24 mouse cellular contexts compared by ENCODE assay signal in genomic region chr6:121238209-121238608, GRCm38 (mm10). TPM values are rescaled to one million over a fixed set of nuclear protein-coding genes. Genes with fewer than 3 reads are reported as not detected.
DNase-seq lines count a peak whose midpoint lies in the region; ATAC-seq and TF ChIP-seq lines count a peak whose summit lies in the region.
"Had no signal": no experiment of that assay in that cellular context is flagged by ENCODE, and none has a peak within 500 bp of the region (broad histone marks: within the 10 kb centered on the region; RNA-seq: fewer than 3 reads in every experiment).

No protein-coding gene starts in this region.

- H3K36me3 ChIP-seq in stomach, postnatal 0 days (ENCODE audit: control insufficient read depth, insufficient read depth, low read length) = no peaks in the 10 kb centered on the region
- H3K36me3 ChIP-seq: embryonic facial prominence, embryonic 10.5 days; embryonic facial prominence, embryonic 12.5 days; forebrain, embryonic 15.5 days; G1E had no signal

- TF ChIP-seq CTCF in stomach, postnatal 0 days (IDR thresholded peaks at IDR 0.05; ENCODE audit: low read depth) = no peak

- H3K4me3 ChIP-seq in stomach, postnatal 0 days (ENCODE audit: low read depth, low read length) = no peak overlapping the region
- H3K4me3 ChIP-seq: embryonic facial prominence, embryonic 10.5 days; embryonic facial prominence, embryonic 12.5 days; forebrain, embryonic 13.5 days; forebrain, embryonic 15.5 days had no signal

- DNase-seq in CD4-positive, CD25-positive, alpha-beta regulatory T cell, adult 2 months (ENCODE audit: low read depth, low spot score) = peak; percentile 49
- peak; percentile 29 for DNase-seq in T-cell, adult 2 months (ENCODE audit: low spot score)
- DNase-seq in induced T-regulatory cell, adult 2 months (ENCODE audit: low read depth) = peak; percentile 60
- DNase-seq in naive thymus-derived CD4-positive, alpha-beta T cell, adult 2 months (ENCODE audit: low read depth) = peak; percentile 56
- DNase-seq in urinary bladder, postnatal 4 days (ENCODE audit: low spot score in 2 of 2) = no peak
- no peak for DNase-seq in gastrocnemius, postnatal 10 days
- DNase-seq in lung, postnatal 14 days = no peak
- no peak for DNase-seq in stomach, postnatal 0 days (ENCODE audit: low spot score)
- DNase-seq: adrenal gland, adult 8-10 months; adrenal gland, postnatal 14 days; adrenal gland, postnatal 36 days; cerebellum, adult 11-12 months; cerebellum, adult 2 months; cerebellum, adult 9-10 months; cerebellum, postnatal 10 days; cerebellum, postnatal 25 days; forebrain, postnatal 0 days had no signal

- ATAC-seq in stomach, postnatal 0 days (ENCODE audit: low FRiP score, low TSS enrichment) = no peak
- ATAC-seq: forebrain, embryonic 13.5 days; forebrain, embryonic 15.5 days; forebrain, postnatal 0 days; Patski had no signal

- no peak overlapping the region for H3K27ac ChIP-seq in stomach, postnatal 0 days (replicated peaks)
- H3K27ac ChIP-seq: embryonic facial prominence, embryonic 10.5 days; embryonic facial prominence, embryonic 12.5 days; forebrain, embryonic 13.5 days; forebrain, embryonic 15.5 days had no signal

- TF ChIP-seq EP300 in stomach, postnatal 0 days (optimal IDR thresholded peaks at IDR 0.05) = no peak

- no peaks in the 10 kb centered on the region for H3K4me1 ChIP-seq in stomach, postnatal 0 days (replicated peaks; ENCODE audit: control insufficient read depth, insufficient read depth)
- H3K4me1 ChIP-seq: embryonic facial prominence, embryonic 12.5 days; forebrain, embryonic 13.5 days; forebrain, embryonic 15.5 days had no signal

- H3K9ac ChIP-seq in stomach, postnatal 0 days (ENCODE audit: low read length) = no peak overlapping the region
- H3K9ac ChIP-seq: embryonic facial prominence, embryonic 12.5 days; forebrain, embryonic 13.5 days; forebrain, embryonic 15.5 days; forebrain, postnatal 0 days had no signal

- no peaks in the 10 kb centered on the region for H3K9me3 ChIP-seq in stomach, postnatal 0 days (ENCODE audit: control insufficient read depth, low read length)
- H3K9me3 ChIP-seq: embryonic facial prominence, embryonic 10.5 days; embryonic facial prominence, embryonic 12.5 days; forebrain, embryonic 13.5 days; forebrain, embryonic 15.5 days; G1E had no signal

- no peak overlapping the region for H3K4me2 ChIP-seq in stomach, postnatal 0 days (replicated peaks; ENCODE audit: low read depth)
- H3K4me2 ChIP-seq: embryonic facial prominence, embryonic 12.5 days; forebrain, embryonic 13.5 days; forebrain, embryonic 15.5 days had no signal

- 92% methylated on average over 4 of the region's 4 CpGs for WGBS in stomach, postnatal 0 days

- H3K27me3 ChIP-seq in stomach, postnatal 0 days (ENCODE audit: control insufficient read depth, insufficient read depth, low read length) = no peaks in the 10 kb centered on the region; the same call in 1 of the 2 replicates
- H3K27me3 ChIP-seq: embryonic facial prominence, embryonic 12.5 days; forebrain, embryonic 13.5 days; forebrain, embryonic 15.5 days had no signal

RNA-seq across cellular contexts. Expression of gene Usp18, which starts 7.5 kb away (rescaled TPM):
- under 1 TPM; 0.25 to 0.52 TPM for total RNA-seq in gastrocnemius, postnatal 10 days (2021)
- polyA plus RNA-seq in stomach, postnatal 0 days (2015; fragmentation: Nextera tagmentation; extraction: Ambion mirVana) = 4.7 and 5.1 TPM in 2 replicates

RNA-seq across cellular contexts. Expression of gene Tuba8, which starts 27.7 kb away (rescaled TPM):
- total RNA-seq in gastrocnemius, postnatal 10 days (2021) = 100 to 1,000 TPM; 160 to 206 TPM
- polyA plus RNA-seq in stomach, postnatal 0 days (2015; fragmentation: Nextera tagmentation; extraction: Ambion mirVana) = 0.06 and 0.13 TPM in 2 replicates
- total RNA-seq: CH12.LX had no signal
- polyA plus RNA-seq: forebrain, embryonic 13.5 days had no signal

RNA-seq across cellular contexts. Expression of gene Pex26, which starts 54.7 kb away (rescaled TPM):
- 1 to 10 TPM; 4.0 TPM for total RNA-seq in gastrocnemius, postnatal 10 days (2021)
- 6.2 and 6.5 TPM in 2 replicates for polyA plus RNA-seq in stomach, postnatal 0 days (2015; fragmentation: Nextera tagmentation; extraction: Ambion mirVana)

Comparison
In these comparisons a context has a peak if more than half of its experiments do, and no peak if none do; other contexts are left out.
1. DNase-seq: peak in CD4-positive, CD25-positive, alpha-beta regulatory T cell, adult 2 months (single experiment), T-cell, adult 2 months (single experiment), induced T-regulatory cell, adult 2 months (single experiment) and naive thymus-derived CD4-positive, alpha-beta T cell, adult 2 months (single experiment); none in urinary bladder, postnatal 4 days (0 of 2), gastrocnemius, postnatal 10 days (single experiment), lung, postnatal 14 days (single experiment) and stomach, postnatal 0 days (single experiment).